Mouse (Mus musculus) heart, adult 8-10 months (tissue): ENCODE results near the gene Cux2. TPM values are rescaled to one million over a fixed set of nuclear protein-coding genes. Genes with fewer than 3 reads are reported as not detected.

Source experiments
- DNase-seq: peaks from one replicate; pipeline ENCODE4 v3.0.0; 2022; ENCODE audit warnings: low spot score
- total RNA-seq, 4 experiments: library from RNA; stranded (reverse); gene quantifications; 2 replicates each; pipeline ENCODE4 v1.2.4; 2022

The Cux2 gene
- total RNA-seq: 10 to 100 TPM; 16.1 to 21.3 (median 20.0) TPM

DNA sequence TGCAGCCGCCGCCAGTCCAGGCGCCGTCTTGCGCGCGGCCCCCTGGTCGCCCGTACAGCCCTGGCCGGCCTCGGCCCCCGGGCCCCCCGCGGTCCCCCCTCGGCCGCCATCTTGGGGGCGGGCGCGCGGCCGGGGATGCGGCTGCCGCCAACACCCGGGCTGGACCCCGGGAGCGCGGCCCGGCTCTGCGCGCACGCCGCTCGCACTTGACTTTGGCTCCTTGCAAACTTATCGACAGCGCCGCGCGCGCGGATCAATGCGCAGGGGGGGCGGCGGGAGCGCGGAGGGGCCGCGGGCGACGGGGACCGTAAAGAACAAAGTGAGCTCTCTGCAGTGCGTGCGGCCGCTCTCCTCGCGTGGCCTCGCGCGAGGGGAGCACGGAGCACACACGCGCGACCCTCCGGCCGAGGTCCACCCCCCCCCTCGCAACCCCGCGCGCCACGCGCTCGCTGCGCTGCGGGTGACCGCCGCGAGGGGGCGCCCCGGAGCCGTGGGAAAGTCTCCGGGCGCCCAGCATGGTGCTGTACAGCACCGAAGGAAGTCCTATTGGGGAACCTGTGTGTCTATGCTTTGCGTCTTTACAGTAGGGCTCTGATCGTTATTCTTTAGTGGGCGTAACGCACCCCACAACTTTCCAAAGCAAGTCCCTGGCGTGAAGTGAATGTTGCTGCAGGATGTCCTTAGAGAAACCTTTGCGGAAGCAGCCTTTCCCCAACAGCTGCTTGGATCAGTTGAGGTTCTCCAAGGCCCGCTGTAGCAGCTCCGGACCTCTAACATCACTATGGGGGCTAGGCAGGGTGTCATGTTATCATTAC lies at the start of gene Cux2:
Gene Cux2, minus strand, starts transcription at position 86 of the 815 bp plus-strand sequence.
- peak; percentile 21 for DNase-seq

DNA sequence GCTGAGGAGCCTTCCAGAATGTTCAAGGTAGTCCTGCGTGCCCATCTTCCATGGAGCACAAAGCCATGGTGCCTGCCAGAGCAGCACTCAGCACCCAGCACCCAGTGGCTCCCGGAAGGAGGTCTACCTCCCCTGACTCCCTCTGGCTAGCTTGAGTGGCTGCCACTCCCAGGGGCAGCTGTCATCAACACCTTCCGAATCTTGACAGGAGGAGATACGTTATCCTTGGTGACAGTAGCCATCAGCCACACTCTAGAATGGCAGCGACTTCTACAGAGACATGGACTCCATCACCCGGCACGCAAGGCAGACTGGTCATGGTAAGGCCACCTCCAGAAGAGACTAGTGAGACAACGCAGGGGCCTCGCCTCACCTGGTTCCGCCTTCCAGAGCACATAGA lies 44.5 kb upstream of the Cux2 start:
- peak; percentile 65 for DNase-seq

- no peak for DNase-seq
Observed at GRCm38 (mm10) chr5:122093734-122094133, 43.8 kb upstream of the Cux2 start.

GRCm38 (mm10) chr5:122092794-122093193 lies 42.9 kb upstream of the Cux2 start:
- peak; percentile 71 for DNase-seq

- DNase-seq: no peak
Observed at GRCm38 (mm10) chr5:122091070-122091469, 41.2 kb upstream of the Cux2 start.

DNA sequence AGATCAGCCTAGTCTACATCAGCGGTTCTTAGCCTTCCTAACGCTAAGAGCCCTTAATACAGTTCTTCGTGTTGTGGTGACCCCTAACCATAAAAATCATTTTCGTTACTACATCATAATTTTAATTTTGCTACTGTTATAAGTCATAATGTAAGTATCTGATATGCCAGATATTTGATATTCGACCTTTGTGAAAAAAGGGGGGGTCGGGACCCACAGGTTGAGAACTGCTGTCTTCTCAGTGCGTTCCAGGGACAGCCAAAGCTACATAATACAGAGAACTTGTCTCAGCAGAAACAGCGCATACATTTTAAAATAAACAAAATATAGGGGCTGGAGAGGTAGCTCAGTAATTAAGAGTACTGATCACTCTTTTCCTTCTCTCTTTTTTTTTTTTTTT lies 39.8 kb upstream of the Cux2 start:
- DNase-seq: no peak

GRCm38 (mm10) chr5:122088917-122089316 lies 39.0 kb upstream of the Cux2 start:
- peak; percentile 82 for DNase-seq

GRCm38 (mm10) chr5:122086121-122086520 lies 36.2 kb upstream of the Cux2 start:
- DNase-seq: no peak

GRCm38 (mm10) chr5:122085291-122085690 lies 35.4 kb upstream of the Cux2 start:
- no peak for DNase-seq

GRCm38 (mm10) chr5:122084470-122084869 lies 34.6 kb upstream of the Cux2 start:
- DNase-seq: no peak

DNA sequence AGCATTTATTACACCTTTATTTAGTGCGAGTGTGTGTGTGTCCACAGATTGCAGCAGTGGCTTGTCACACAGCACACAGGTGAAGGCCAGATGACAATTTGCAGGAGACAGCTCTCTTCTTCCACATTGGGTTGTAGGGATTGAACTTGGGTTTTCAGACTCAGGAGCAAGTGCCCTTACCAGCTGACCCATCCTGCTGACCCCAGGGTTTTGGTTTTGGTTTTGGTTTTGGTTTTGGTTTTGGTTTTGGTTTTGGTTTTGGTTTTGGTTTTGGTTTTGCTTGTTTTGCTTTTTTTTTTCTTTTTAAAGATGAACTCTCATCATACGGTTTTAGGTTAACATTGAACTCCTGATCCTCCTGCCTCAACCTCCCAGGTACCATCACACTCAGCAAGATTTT lies 33.4 kb upstream of the Cux2 start:
- no peak for DNase-seq

DNA sequence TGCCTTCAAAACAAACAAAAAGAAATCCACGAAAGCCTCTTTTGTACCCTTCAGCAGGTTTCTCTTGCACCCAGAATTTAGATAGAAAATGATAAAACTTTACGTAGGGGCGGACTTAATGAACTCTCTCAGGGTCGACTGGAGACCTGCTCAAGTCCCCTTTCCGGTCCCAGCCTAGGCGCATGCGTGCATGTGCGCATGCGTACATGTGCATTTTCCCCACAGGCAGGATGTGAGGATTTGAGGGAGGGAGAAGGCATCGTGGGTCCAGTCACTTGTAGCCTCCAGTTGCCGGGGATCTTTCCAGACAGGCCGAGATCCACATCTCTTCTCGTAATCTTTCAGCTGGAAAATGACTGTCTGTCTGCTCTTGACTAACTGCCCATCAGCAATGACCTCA lies 31.6 kb upstream of the Cux2 start:
- no peak for DNase-seq

DNA sequence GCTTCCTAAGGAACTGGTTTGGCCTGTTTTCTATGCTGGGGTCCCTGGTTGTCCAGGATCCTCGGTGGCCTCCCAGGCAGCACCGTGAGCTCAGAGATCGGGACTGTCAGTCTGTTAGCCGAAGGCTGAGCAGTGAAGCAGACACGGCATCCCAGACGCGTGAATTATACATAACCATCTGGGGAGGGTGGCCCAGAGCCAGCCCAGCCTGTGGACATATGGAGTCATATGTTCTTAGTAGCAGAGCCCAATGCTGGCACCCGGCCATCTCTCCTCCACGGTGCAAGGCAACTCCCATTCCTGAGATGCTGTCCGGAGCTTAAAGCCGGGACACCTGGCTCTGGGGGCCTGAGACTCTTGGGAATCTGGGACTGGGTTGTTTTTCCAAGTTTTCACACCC lies 31.0 kb upstream of the Cux2 start:
- DNase-seq: no peak

DNA sequence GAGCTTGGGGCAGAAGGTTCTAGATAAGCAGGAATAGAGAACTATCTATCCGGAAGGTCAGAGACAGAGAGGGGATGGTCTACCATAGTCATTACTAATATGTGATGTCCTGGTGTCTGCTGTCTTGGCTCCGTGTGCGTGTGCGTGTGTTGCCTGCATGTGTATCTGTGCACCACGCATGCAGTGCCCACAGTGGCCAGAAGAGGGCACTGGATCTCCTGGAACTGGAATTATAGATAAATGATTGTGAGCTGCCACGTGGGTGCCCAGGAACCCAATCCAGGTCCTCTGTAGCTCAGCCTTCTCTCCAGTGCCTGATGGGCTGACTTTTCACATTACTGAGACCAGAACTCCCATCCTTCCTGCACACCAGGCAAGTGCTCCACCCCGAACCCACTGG lies 29.9 kb upstream of the Cux2 start:
- no peak for DNase-seq

DNA sequence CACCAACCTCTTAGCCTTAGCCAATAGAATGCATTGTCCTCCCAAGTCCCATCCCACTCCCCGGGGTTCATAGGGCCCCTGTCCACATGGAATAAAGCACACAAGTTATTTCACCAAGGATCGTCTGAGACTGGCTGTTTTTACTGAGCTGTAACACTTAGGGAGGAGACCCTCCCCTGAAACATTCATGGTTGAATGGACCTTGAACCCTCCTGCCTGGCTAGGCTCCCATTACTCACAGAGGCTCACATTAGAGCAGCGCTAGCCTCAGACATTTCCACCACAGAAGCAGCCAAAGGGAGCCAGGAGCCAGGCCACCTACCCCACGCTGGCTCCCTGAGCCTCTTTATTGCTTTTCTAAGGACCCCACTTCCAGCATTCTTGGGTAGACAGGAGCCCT lies 27.3 kb upstream of the Cux2 start:
- DNase-seq: no peak

DNA sequence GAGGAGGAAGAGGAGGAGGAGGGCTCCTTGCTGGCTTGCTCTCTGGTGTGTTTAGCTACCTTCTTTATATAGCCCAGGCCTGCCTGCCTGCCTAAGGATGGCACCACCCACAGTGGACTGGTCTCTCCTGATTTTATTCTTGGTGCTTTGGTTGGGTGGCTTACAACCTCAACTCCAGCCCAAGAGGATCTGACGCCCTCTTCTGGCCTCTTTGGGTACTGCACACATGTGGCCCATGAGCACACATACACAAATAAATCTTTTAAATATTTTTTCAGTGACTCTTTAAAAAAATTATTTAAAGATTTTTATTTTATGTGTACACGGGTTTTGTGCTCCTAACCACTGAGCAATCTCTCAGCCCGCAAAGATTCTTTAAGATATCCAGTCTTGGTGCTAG lies 25.8 kb upstream of the Cux2 start:
- no peak for DNase-seq

GRCm38 (mm10) chr5:122071997-122072396 lies 22.1 kb upstream of the Cux2 start:
- DNase-seq: no peak

- DNase-seq: peak; percentile 51
Observed at GRCm38 (mm10) chr5:122070963-122071800, 21.3 kb upstream of the Cux2 start.

DNA sequence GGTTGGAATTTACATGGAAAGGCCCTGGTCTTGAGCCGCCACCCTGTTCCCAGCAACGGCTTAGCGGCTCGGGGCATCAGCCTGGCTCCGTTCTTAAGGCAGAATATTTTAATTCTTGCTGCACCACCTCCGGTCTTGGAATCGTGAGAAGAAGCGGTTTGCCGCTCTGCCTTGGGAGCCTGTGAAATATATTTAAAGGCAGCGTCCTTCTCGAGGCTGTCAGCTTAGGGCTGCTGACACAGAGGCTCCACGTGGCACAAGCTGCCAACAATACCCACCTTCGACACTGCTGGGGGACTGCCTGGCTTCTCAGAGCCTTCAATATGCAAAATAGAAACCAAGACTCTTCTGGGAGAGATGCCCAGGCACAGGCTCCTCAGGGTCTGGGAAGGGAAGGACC lies 18.7 kb upstream of the Cux2 start:
- DNase-seq: no peak

DNA sequence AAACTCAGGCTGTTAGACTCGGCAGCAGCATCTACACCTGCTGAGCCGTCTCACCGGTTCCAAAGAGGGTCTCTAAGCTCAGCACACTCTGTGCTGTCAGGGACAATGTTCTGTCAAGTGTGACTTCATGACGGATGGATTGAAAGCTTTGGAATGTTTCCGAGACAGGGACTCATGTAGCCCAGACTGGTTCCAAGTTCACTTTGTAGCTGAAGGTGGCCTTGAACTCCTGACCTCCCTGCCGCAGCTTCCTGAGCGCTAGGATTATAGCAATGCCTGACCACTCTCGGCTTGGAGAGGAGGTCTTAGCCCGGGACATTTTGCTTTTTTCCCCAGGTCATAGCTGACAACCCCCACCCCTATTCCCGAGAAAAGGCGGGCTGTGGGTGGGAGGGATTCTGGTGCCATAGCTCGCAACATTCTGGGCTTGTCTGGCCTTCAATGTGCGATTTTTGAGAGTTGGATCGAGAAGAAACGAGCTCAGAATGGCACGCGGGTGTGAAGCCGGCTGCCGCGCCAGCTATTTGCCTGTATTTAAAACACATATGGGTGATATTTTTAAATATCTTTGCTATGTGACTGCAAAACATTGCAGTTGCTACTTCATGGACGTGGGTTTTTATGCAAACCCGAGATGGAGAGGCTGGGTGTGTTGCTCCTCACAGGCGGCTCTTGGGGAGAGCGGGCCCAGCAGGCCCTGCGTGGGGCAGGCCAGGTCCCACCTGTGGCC lies 13.5 kb upstream of the Cux2 start:
- DNase-seq: no peak

DNA sequence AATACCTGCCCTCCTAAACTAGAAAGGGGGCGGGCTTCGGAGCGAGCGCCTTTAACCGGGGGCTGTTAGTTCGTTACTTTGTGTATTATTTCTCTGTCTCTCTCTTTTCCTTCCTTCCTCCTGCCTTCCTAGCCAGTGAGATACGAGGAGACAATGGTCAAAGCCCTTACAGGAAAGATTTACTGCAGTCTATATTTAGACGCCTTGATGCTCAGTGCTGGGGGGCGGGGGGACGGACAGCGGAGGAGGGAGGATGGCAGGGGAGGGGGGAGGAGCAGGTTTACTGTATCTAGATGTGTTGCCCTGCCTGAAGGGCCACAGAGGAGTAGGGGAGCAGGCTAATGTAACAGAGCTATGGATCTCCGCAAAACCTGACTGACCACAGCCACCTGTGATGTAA lies 12.6 kb upstream of the Cux2 start:
- DNase-seq: no peak

DNA sequence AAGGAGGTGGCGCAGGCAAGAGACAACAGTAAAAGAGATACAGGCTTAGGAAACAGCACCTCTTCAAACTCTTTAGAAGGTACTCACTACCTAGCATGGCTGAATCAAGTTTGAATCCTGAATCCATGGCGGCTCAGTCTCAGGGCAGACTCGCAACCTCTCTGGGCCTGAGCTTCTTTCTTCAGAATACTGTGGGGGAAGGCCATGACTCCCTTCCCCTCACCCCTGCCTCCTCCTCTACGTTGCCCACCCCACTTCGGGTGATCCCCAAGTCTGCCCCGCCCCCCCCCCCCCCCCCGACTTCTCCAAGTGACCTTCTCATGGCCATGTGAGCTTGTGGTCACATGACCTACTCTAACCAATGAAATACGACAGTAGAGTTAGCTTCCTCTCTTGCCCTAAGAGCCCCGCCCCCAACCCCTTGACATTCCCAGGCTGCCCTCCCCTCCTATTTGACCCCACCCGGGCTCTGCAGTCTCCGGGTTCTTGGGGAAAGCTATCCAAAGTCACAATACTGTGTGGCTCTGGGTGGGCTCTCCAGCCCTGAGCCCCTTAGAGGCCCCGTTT lies 10.9 kb upstream of the Cux2 start:
- no peak for DNase-seq
